Mouse (Mus musculus) WW6 (cell line): ENCODE data around the gene Tex48.

ENCODE experiments used
- DNase-seq: peaks from one replicate; pipeline ENCODE4 v3.0.0-alpha.2; 2013; ENCODE audit warnings: low read depth, low spot score

The Tex48 gene

GRCm38 (mm10) chr4:63622378-63622835 is at the start of gene Tex48:
Tex48 (minus strand) TSS chr4:63622428.
- DNase-seq = no peak

GRCm38 (mm10) chr4:63668255-63668654 is 46.0 kb upstream of the Tex48 start:
- DNase-seq = no peak

- DNase-seq = no peak
These were observed 43.5 kb upstream of the Tex48 start for GRCm38 (mm10) chr4:63665738-63666137.

- DNase-seq = no peak
These were observed 41.1 kb upstream of the Tex48 start, which contains the start of gene Gm11214 for GRCm38 (mm10) chr4:63663279-63663678. Gm11214 (minus strand) TSS chr4:63663379.

GRCm38 (mm10) chr4:63661857-63662256 is 39.6 kb upstream of the Tex48 start:
- no peak for DNase-seq

GRCm38 (mm10) chr4:63661426-63661825 is 39.2 kb upstream of the Tex48 start:
- DNase-seq = no peak

- no peak for DNase-seq
These were observed 37.5 kb upstream of the Tex48 start for GRCm38 (mm10) chr4:63659775-63660174.

GRCm38 (mm10) chr4:63659086-63659485 is 36.9 kb upstream of the Tex48 start:
- no peak for DNase-seq

- no peak for DNase-seq
These were observed 32.2 kb upstream of the Tex48 start for GRCm38 (mm10) chr4:63654381-63654780.

- DNase-seq = no peak
These were observed 21.9 kb upstream of the Tex48 start for GRCm38 (mm10) chr4:63643956-63644726.

GRCm38 (mm10) chr4:63639842-63640241 is 17.6 kb upstream of the Tex48 start:
- DNase-seq = no peak

- no peak for DNase-seq
These were observed 16.4 kb upstream of the Tex48 start for GRCm38 (mm10) chr4:63638603-63639002.

- DNase-seq = no peak
These were observed 11.0 kb upstream of the Tex48 start for GRCm38 (mm10) chr4:63633181-63633580.

GRCm38 (mm10) chr4:63627111-63627510 is 4.9 kb upstream of the Tex48 start:
- DNase-seq = no peak

- no peak for DNase-seq
These were observed 3.4 kb upstream of the Tex48 start for GRCm38 (mm10) chr4:63625563-63626080.

GRCm38 (mm10) chr4:63621861-63622260 is 367 bp downstream of the Tex48 start:
- no peak for DNase-seq

GRCm38 (mm10) chr4:63608391-63608790 is 13.8 kb downstream of the Tex48 start:
- DNase-seq = no peak

- DNase-seq = no peak
These were observed 16.3 kb downstream of the Tex48 start for GRCm38 (mm10) chr4:63605968-63606367.

- no peak for DNase-seq
These were observed 16.7 kb downstream of the Tex48 start for GRCm38 (mm10) chr4:63605545-63605944.

- no peak for DNase-seq
These were observed 17.3 kb downstream of the Tex48 start, which contains the start of gene Gm11213 for GRCm38 (mm10) chr4:63604945-63605344. Gm11213 (minus strand) TSS chr4:63605261.

- no peak for DNase-seq
These were observed 21.0 kb downstream of the Tex48 start for GRCm38 (mm10) chr4:63601263-63601662.

GRCm38 (mm10) chr4:63600786-63601185 is 21.4 kb downstream of the Tex48 start:
- DNase-seq = no peak

GRCm38 (mm10) chr4:63596010-63596409 is 26.2 kb downstream of the Tex48 start:
- no peak for DNase-seq
